24 mouse cellular contexts compared by ENCODE assay signal in the genomic region with DNA sequence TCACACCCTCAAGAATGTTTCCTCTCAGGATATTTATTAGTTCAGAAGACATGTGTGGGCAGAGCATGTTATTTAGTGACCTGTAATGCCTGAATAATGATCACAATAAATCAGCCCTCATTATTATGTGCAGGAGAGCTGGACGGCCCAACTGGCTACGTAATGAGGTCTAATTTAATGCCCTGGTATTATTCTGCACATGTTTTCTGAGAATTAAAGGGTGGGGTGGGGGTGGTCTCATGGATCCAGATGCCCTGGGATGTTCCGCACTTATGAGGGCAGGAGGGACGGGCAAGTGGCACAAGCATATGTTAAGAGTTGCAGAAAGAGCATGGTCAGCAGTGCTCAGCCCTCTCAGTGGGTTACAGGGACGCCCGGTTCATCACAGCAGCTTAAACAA.
A peak's percentile ranks its signal among the peaks of the same experiment; 100 is the strongest.
DNase-seq lines count a peak whose midpoint lies in the region; ATAC-seq and TF ChIP-seq lines count a peak whose summit lies in the region.
"Had no signal": no experiment of that assay in that cellular context is flagged by ENCODE, and none has a peak within 500 bp of the region (broad histone marks: within the 10 kb centered on the region; RNA-seq: fewer than 3 reads in every experiment).

No protein-coding gene starts in this region.

- H3K4me1 ChIP-seq in forebrain, embryonic 12.5 days: peaks cover 8% of the 10 kb centered on the region
- H3K4me1 ChIP-seq in forebrain, embryonic 11.5 days (replicated peaks; ENCODE audit: control insufficient read depth, insufficient read depth, low read length): no peaks in the 10 kb centered on the region
- H3K4me1 ChIP-seq in kidney, embryonic 14.5 days (ENCODE audit: control insufficient read depth, insufficient read depth, low read length): peaks cover 5% of the 10 kb centered on the region; the same call in 1 of the 2 replicates
- no peaks in the 10 kb centered on the region for H3K4me1 ChIP-seq in kidney, adult 2 months (ENCODE audit: control insufficient read depth, insufficient read depth, low read length)
- no peaks in the 10 kb centered on the region for H3K4me1 ChIP-seq in intestine, embryonic 15.5 days (replicated peaks)

- no peak for TF ChIP-seq CTCF in kidney, adult 2 months (conservative IDR thresholded peaks at IDR 0.05; ENCODE audit: insufficient read depth, insufficient read length, low read depth, low read length)

- TF ChIP-seq POLR2A in kidney, adult 2 months (IDR thresholded peaks at IDR 0.05; ENCODE audit: low read depth, low read length): no peak

- no peak overlapping the region for H3K9ac ChIP-seq in forebrain, embryonic 12.5 days
- H3K9ac ChIP-seq in forebrain, embryonic 11.5 days (ENCODE audit: low read length): no peak overlapping the region
- no peak overlapping the region for H3K9ac ChIP-seq in kidney, embryonic 14.5 days (ENCODE audit: low read depth, low read length)
- no peak overlapping the region for H3K9ac ChIP-seq in intestine, embryonic 15.5 days
- H3K9ac ChIP-seq: embryonic facial prominence, embryonic 12.5 days; forebrain, embryonic 13.5 days; forebrain, postnatal 0 days had no signal

- no peak overlapping the region for H3K4me2 ChIP-seq in forebrain, embryonic 12.5 days
- no peak overlapping the region for H3K4me2 ChIP-seq in forebrain, embryonic 11.5 days (ENCODE audit: low read depth, low read length, severe bottlenecking)
- no peak overlapping the region for H3K4me2 ChIP-seq in kidney, embryonic 14.5 days (replicated peaks; ENCODE audit: low read depth, low read length)
- H3K4me2 ChIP-seq in intestine, embryonic 15.5 days (replicated peaks): no peak overlapping the region
- H3K4me2 ChIP-seq: embryonic facial prominence, embryonic 12.5 days; forebrain, embryonic 13.5 days had no signal

- no peak overlapping the region for H3K27ac ChIP-seq in forebrain, embryonic 12.5 days
- H3K27ac ChIP-seq in forebrain, embryonic 11.5 days (ENCODE audit: low read depth, low read length): no peak overlapping the region
- H3K27ac ChIP-seq in kidney, embryonic 14.5 days (ENCODE audit: low read depth, low read length): no peak overlapping the region
- H3K27ac ChIP-seq in kidney, adult 2 months (ENCODE audit: insufficient read depth, low read depth, low read length): no peak overlapping the region
- H3K27ac ChIP-seq in intestine, embryonic 15.5 days: no peak overlapping the region
- H3K27ac ChIP-seq: forebrain, embryonic 13.5 days; gastrocnemius, adult 2 months had no signal

- H3K27me3 ChIP-seq in forebrain, embryonic 12.5 days: 0 out of 2 replicates have a peak, but pooled peaks cover 7% of the 10 kb centered on the region
- no peaks in the 10 kb centered on the region for H3K27me3 ChIP-seq in forebrain, embryonic 11.5 days (ENCODE audit: control insufficient read depth, insufficient read depth, low read length)
- no peaks in the 10 kb centered on the region; the same call in 1 of the 2 replicates for H3K27me3 ChIP-seq in kidney, embryonic 14.5 days (ENCODE audit: control insufficient read depth, insufficient read depth, low read length)
- H3K27me3 ChIP-seq in kidney, adult 2 months (replicated peaks; ENCODE audit: control insufficient read depth, insufficient read depth, low read length): no peaks in the 10 kb centered on the region
- H3K27me3 ChIP-seq in intestine, embryonic 15.5 days (replicated peaks): no peaks in the 10 kb centered on the region
- H3K27me3 ChIP-seq: embryonic facial prominence, embryonic 12.5 days; forebrain, embryonic 13.5 days had no signal

- no peaks in the 10 kb centered on the region for H3K36me3 ChIP-seq in forebrain, embryonic 12.5 days (replicated peaks)
- H3K36me3 ChIP-seq in forebrain, embryonic 11.5 days (ENCODE audit: control insufficient read depth, insufficient read depth, low read length): no peaks in the 10 kb centered on the region
- H3K36me3 ChIP-seq in kidney, embryonic 14.5 days (ENCODE audit: control insufficient read depth, insufficient read depth, low read length): no peaks in the 10 kb centered on the region
- H3K36me3 ChIP-seq in kidney, adult 2 months (ENCODE audit: control insufficient read depth, insufficient read depth, low read length): no peaks in the 10 kb centered on the region
- H3K36me3 ChIP-seq in intestine, embryonic 15.5 days: no peaks in the 10 kb centered on the region
- H3K36me3 ChIP-seq: embryonic facial prominence, embryonic 12.5 days; G1E had no signal

- no peaks in the 10 kb centered on the region for H3K9me3 ChIP-seq in forebrain, embryonic 12.5 days
- H3K9me3 ChIP-seq in forebrain, embryonic 11.5 days (ENCODE audit: control insufficient read depth, low read length): no peaks in the 10 kb centered on the region
- H3K9me3 ChIP-seq in kidney, embryonic 14.5 days (ENCODE audit: control insufficient read depth, low read length): no peaks in the 10 kb centered on the region
- H3K9me3 ChIP-seq in intestine, embryonic 15.5 days: no peaks in the 10 kb centered on the region
- H3K9me3 ChIP-seq: embryonic facial prominence, embryonic 12.5 days; forebrain, embryonic 13.5 days; G1E had no signal

- H3K4me3 ChIP-seq in forebrain, embryonic 12.5 days (replicated peaks): no peak overlapping the region
- no peak overlapping the region for H3K4me3 ChIP-seq in forebrain, embryonic 11.5 days (ENCODE audit: low read depth, low read length)
- no peak overlapping the region for H3K4me3 ChIP-seq in kidney, embryonic 14.5 days (ENCODE audit: low read length)
- H3K4me3 ChIP-seq in kidney, adult 2 months (ENCODE audit: insufficient read depth, low read depth, low read length): no peak overlapping the region
- H3K4me3 ChIP-seq in intestine, embryonic 15.5 days (replicated peaks): no peak overlapping the region
- H3K4me3 ChIP-seq: embryonic facial prominence, embryonic 12.5 days; forebrain, embryonic 13.5 days; gastrocnemius, adult 2 months had no signal

- DNase-seq in forebrain, embryonic 11.5 days (ENCODE audit: low spot score): no peak
- DNase-seq in kidney, adult 2 months: no peak
- DNase-seq in retina, postnatal 1 day: peak; percentile 60
- no peak for DNase-seq in retina, embryonic 14.5 days (ENCODE audit: low spot score)
- no peak for DNase-seq in urinary bladder, postnatal 36 days (ENCODE audit: low spot score in 2 of 2)
- DNase-seq: adrenal gland, adult 8-10 months; adrenal gland, postnatal 36 days; B cell, adult 2 months; cerebellum, adult 2 months; cerebellum, postnatal 10 days; embryo, embryonic 11 days; forebrain, postnatal 0 days; gastrocnemius, adult 2 months; gastrocnemius, postnatal 25 days; heart, postnatal 10 days; heart, postnatal 4 days had no signal

- 56% methylated on average over 6 of the region's 6 CpGs for WGBS in forebrain, embryonic 12.5 days
- 68% methylated on average over 6 of the region's 6 CpGs for WGBS in forebrain, embryonic 11.5 days
- 40% methylated on average over 6 of the region's 6 CpGs for WGBS in kidney, embryonic 14.5 days
- 72% methylated on average over 6 of the region's 6 CpGs for WGBS in kidney, adult 2 months
- WGBS in intestine, embryonic 15.5 days: 83% methylated on average over 6 of the region's 6 CpGs

- 0 out of 2 replicates have a peak, but pooled peaks have one; percentile 23 for ATAC-seq in forebrain, embryonic 12.5 days (ENCODE audit: low FRiP score)
- no peak for ATAC-seq in forebrain, embryonic 11.5 days (replicated peaks; ENCODE audit: low FRiP score)
- 0 out of 2 replicates have a peak, but pooled peaks have one; percentile 55 for ATAC-seq in kidney, embryonic 14.5 days (ENCODE audit: low FRiP score, low TSS enrichment)
- ATAC-seq in intestine, embryonic 15.5 days: no peak
- ATAC-seq: CD4-positive, CD25-positive, alpha-beta regulatory T cell, adult 4 months; forebrain, embryonic 13.5 days; forebrain, postnatal 0 days; hindbrain, embryonic 16.5 days had no signal

Comparison
In these comparisons a context has a peak if more than half of its experiments do, and no peak if none do; other contexts are left out.
1. ATAC-seq: peak in forebrain, embryonic 12.5 days (single experiment) and kidney, embryonic 14.5 days (single experiment); none in forebrain, embryonic 11.5 days (single experiment) and intestine, embryonic 15.5 days (single experiment).